Mouse (Mus musculus): Measurements from ENCODE around the gene Ttc9b.
"Not testable (repeated sequence)": the region's sequence is repeated elsewhere in the genome, so short reads cannot be mapped to it uniquely, and the experiment has no call there.

The Ttc9b gene

DNA sequence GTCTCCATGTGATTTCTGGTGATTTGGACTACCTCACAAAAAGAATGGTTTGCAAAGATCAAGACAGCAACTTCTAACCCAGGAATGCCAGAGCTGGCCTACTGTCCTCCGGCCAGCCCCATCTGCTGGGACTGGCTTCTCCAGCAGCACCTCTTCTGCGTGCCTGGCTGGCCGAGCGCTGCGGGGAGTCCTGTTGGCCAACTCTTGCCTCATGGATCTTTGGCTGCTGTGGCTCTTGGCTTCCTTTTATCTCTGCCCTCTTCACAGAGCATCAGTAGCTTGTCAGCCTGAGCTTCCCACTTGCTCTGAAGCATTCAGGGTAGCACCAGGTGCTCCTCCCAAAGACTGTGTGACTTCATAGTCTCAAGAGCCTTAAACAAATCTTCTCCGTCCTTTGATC is 25.5 kb upstream of the Ttc9b start:
- Histone ChIP-seq H3K4me1 (replicated peaks; ENCODE audit: low read depth, low read length) (peaks cover 69% of the 10 kb centered on the region), H3K36me3 (ENCODE audit: insufficient read depth, low read length) (peaks cover 91% of the 10 kb centered on the region), H3K27me3 (ENCODE audit: insufficient read depth, low read length) (no peaks in the 10 kb centered on the region), H3K9me3 (ENCODE audit: low read length) (no peaks in the 10 kb centered on the region), H3K4me3 (replicated peaks; ENCODE audit: low read length) (no peak overlapping the region)
- no peak for TF ChIP-seq NANOG (IDR thresholded peaks at IDR 0.05; ENCODE audit: borderline replicate concordance, low read length)
- no peak for TF ChIP-seq POU5F1 (IDR thresholded peaks at IDR 0.05; ENCODE audit: borderline replicate concordance, low read length)
- TF ChIP-seq CTCF (conservative IDR thresholded peaks at IDR 0.05; ENCODE audit: low read length): no peak

DNA sequence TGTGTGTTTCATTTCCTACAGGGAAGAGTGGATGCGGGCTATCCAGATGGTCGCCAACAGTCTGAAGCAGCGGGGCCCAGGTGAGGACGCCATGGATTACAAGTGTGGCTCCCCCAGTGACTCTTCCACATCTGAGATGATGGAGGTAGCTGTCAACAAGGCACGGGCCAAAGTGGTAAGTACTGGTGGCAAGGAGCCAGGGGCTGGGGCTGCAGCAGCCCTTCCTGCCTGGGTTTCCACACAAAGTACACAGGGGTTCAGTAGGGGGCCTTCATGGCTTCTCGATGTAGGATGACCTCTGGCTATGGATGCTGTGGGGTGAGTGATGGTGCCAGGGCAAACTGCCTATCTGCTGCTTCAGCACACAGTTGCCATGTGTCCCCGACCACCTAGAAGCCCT is 24.9 kb upstream of the Ttc9b start:
- not testable (repeated sequence) for H3K4me3 ChIP-seq (replicated peaks; ENCODE audit: low read length); H3K27me3 ChIP-seq (ENCODE audit: insufficient read depth, low read length); H3K9me3 ChIP-seq (ENCODE audit: low read length)
- H3K36me3 ChIP-seq (ENCODE audit: insufficient read depth, low read length): peaks cover 90% of the 10 kb centered on the region
- H3K4me1 ChIP-seq (replicated peaks; ENCODE audit: low read depth, low read length): peaks cover 68% of the 10 kb centered on the region

DNA sequence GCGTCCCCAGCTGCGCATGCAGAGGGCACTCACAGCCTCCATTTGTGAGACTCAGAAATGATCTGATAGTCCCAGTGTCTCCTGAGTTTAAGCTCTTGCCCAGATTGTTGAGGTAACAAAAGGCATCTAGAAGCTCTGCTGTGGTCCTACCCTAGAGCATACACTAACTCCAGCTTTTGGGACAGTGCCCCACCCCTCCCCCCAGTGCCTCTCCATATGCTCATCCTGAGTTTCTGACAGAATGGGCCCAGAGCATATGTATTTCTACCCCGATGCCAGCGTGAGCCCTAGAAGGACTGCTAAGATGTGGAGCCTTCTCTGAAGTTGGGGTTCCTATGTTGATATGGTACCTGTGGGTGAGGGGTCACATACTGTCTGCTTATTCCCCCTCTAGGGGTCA is 22.3 kb upstream of the Ttc9b start:
- Histone ChIP-seq H3K9me3 (ENCODE audit: low read length) (no peaks in the 10 kb centered on the region), H3K4me3 (replicated peaks; ENCODE audit: low read length) (no peak overlapping the region), H3K27me3 (ENCODE audit: insufficient read depth, low read length) (no peaks in the 10 kb centered on the region), H3K36me3 (ENCODE audit: insufficient read depth, low read length) (peaks cover 89% of the 10 kb centered on the region), H3K4me1 (replicated peaks; ENCODE audit: low read depth, low read length) (peaks cover 58% of the 10 kb centered on the region)
- TF ChIP-seq NANOG (IDR thresholded peaks at IDR 0.05; ENCODE audit: borderline replicate concordance, low read length): no peak
- no peak for TF ChIP-seq POU5F1 (IDR thresholded peaks at IDR 0.05; ENCODE audit: borderline replicate concordance, low read length)
- no peak for TF ChIP-seq CTCF (conservative IDR thresholded peaks at IDR 0.05; ENCODE audit: low read length)

DNA sequence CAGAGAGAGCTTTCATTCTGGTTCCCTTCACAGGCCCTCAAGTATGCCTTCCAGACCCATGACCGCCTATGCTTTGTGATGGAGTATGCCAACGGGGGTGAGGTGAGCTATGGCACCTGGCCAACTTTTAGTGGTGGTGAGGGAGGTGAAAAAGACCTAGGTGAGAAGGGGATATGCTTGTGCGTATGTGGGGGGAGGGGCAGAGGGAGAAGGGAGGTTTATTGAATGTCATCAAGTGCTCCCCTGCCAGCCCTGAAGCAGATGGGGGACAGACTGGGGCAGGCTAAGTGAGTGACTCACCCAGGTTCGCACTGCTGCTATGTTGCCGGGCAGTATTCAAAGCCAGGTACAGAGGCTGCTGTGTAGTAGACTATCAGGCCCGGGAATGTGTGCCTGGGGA is 20.5 kb upstream of the Ttc9b start:
- TF ChIP-seq POU5F1 (IDR thresholded peaks at IDR 0.05; ENCODE audit: borderline replicate concordance, low read length): no peak
- TF ChIP-seq CTCF (conservative IDR thresholded peaks at IDR 0.05; ENCODE audit: low read length): no peak
- TF ChIP-seq NANOG (IDR thresholded peaks at IDR 0.05; ENCODE audit: borderline replicate concordance, low read length): no peak
- Histone ChIP-seq H3K4me1 (replicated peaks; ENCODE audit: low read depth, low read length) (peaks cover 53% of the 10 kb centered on the region), H3K36me3 (ENCODE audit: insufficient read depth, low read length) (peaks cover 89% of the 10 kb centered on the region), H3K9me3 (ENCODE audit: low read length) (no peaks in the 10 kb centered on the region), H3K27me3 (ENCODE audit: insufficient read depth, low read length) (no peaks in the 10 kb centered on the region), H3K4me3 (replicated peaks; ENCODE audit: low read length) (no peak overlapping the region)

DNA sequence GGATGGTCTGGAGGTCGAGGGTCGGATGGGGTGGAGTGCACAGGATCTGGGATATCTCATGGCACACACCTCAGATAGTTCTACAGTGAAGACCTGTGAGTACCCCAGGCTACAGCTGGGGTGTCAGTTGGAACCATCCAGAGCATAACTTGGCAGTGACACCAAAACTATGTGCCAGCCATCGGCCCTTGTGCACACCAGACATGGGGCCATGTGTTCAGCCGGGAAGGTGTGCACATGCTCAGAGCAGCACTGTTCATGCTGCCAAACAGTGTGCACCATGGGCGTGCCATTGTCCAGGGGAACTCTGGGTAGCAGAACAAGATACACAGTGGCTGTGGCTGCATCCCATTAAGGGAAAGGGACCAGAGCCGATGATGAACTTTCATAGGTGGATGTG is 19.0 kb upstream of the Ttc9b start:
- H3K4me3 ChIP-seq (replicated peaks; ENCODE audit: low read length): no peak overlapping the region
- H3K9me3 ChIP-seq (ENCODE audit: low read length): no peaks in the 10 kb centered on the region
- H3K36me3 ChIP-seq (ENCODE audit: insufficient read depth, low read length): peaks cover 79% of the 10 kb centered on the region
- no peaks in the 10 kb centered on the region for H3K27me3 ChIP-seq (ENCODE audit: insufficient read depth, low read length)
- TF ChIP-seq NANOG (IDR thresholded peaks at IDR 0.05; ENCODE audit: borderline replicate concordance, low read length) (no peak), CTCF (conservative IDR thresholded peaks at IDR 0.05; ENCODE audit: low read length) (no peak), POU5F1 (IDR thresholded peaks at IDR 0.05; ENCODE audit: borderline replicate concordance, low read length) (no peak)
- peaks cover 45% of the 10 kb centered on the region for H3K4me1 ChIP-seq (replicated peaks; ENCODE audit: low read depth, low read length)

DNA sequence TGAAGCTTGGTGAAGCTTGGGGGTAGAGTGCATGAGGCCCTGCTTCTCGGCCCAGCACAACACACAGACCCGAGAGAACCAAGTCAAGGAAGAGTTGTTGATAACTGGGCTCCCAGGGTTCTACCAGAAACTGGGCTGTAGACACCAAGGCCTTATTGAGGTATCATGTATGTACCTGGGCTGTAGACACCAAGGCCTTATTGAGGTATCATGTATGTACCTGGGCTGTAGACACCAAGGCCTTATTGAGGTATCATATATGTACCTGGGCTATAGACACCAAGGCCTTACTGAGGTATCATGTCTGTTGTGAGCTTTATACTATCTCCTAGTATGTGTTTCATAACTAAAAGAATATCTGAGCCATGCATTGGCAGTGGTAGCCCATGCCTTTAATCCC is 18.6 kb upstream of the Ttc9b start:
- H3K4me1 ChIP-seq (replicated peaks; ENCODE audit: low read depth, low read length): peaks cover 49% of the 10 kb centered on the region
- H3K27me3 ChIP-seq (ENCODE audit: insufficient read depth, low read length); H3K9me3 ChIP-seq (ENCODE audit: low read length); H3K4me3 ChIP-seq (replicated peaks; ENCODE audit: low read length): not testable (repeated sequence)
- H3K36me3 ChIP-seq (ENCODE audit: insufficient read depth, low read length): peaks cover 78% of the 10 kb centered on the region

DNA sequence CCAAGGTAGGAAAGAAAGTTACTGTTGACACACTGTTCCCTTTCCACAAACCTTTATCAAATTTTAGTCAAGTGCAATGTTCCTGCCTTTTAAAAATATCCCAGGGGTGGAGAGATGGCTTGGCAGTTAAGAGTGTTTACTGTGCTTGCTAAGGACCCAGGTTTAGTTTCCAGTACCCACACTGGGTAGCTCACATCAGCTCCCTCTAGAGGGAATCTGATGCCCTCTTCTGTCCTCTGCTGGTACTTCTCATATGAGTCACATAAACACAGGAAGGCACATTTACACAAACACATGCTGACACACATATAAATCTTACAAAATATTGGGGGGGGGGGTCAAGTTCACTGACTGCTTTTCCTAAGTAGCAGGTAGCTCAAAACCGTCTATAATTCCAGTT is 9.2 kb upstream of the Ttc9b start:
- no peaks in the 10 kb centered on the region for H3K27me3 ChIP-seq (ENCODE audit: insufficient read depth, low read length)
- TF ChIP-seq CTCF (conservative IDR thresholded peaks at IDR 0.05; ENCODE audit: low read length): peak; percentile 39
- TF ChIP-seq POU5F1 (IDR thresholded peaks at IDR 0.05; ENCODE audit: borderline replicate concordance, low read length): no peak
- TF ChIP-seq NANOG (IDR thresholded peaks at IDR 0.05; ENCODE audit: borderline replicate concordance, low read length): no peak
- H3K9me3 ChIP-seq (ENCODE audit: low read length): no peaks in the 10 kb centered on the region
- H3K36me3 ChIP-seq (ENCODE audit: insufficient read depth, low read length): 0 out of 2 replicates have a peak, but pooled peaks cover 4% of the 10 kb centered on the region
- H3K4me3 ChIP-seq (replicated peaks; ENCODE audit: low read length): no peak overlapping the region
- H3K4me1 ChIP-seq (replicated peaks; ENCODE audit: low read depth, low read length): peaks cover 36% of the 10 kb centered on the region

DNA sequence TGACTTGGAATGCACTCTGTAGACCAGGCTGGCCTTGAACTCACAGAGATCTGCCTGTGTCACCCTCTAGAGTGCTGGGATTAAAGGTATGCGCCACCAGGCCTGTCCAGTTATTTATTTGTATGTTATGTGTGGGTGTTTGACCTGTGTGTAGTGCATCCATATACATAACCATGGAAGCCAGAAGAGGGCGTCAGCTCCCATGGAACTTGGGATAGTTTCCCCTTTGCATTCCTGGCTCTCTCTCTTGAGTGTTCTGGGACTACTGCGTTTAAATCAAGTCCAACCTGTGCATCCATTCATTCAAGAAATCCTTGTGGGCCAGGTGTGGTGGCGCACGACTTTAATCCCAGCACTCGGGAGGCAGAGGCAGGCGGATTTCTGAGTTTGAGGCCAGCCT is 7.2 kb upstream of the Ttc9b start:
- TF ChIP-seq CTCF (conservative IDR thresholded peaks at IDR 0.05; ENCODE audit: low read length) (no peak), NANOG (IDR thresholded peaks at IDR 0.05; ENCODE audit: borderline replicate concordance, low read length) (no peak), POU5F1 (IDR thresholded peaks at IDR 0.05; ENCODE audit: borderline replicate concordance, low read length) (no peak)
- Histone ChIP-seq H3K4me1 (replicated peaks; ENCODE audit: low read depth, low read length) (peaks cover 40% of the 10 kb centered on the region), H3K36me3 (ENCODE audit: insufficient read depth, low read length) (no peaks in the 10 kb centered on the region), H3K9me3 (ENCODE audit: low read length) (no peaks in the 10 kb centered on the region), H3K4me3 (replicated peaks; ENCODE audit: low read length) (no peak overlapping the region), H3K27me3 (ENCODE audit: insufficient read depth, low read length) (no peaks in the 10 kb centered on the region)

DNA sequence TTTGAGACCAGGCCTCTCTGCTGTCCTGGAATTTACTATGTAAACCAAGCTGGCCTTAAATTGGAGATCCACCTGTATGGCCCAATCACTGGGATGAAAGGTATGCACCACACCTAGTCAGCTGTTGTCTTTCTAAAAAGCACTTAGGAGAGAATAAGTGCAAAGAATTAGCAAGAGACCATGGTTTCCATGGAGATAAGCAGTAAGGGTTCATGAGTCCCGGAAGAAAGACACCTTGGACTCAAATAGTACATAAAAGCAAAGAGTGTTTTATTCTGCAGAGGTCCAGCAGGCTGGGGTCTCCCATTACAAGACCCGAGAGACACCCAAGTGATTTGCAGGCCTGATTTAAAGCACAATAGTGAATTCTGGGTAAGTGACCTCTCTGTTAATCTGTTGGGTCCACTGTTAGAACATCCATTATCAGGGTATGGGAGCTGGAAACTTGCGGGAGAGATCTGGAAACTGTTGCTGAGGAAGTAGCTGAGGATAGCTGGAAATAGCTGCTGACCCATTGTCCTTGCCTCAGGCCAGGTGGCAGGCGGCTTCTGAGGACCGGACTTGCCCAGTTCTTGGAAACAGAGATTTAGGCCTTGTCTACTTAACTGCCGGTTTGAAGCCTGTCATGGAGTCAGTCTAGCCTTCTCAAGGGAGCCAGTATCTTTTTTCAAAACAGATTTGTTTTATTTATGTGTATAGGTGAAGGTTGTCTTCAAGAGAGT is 6.3 kb upstream of the Ttc9b start:
- H3K4me3 ChIP-seq (replicated peaks; ENCODE audit: low read length): peak overlapping the region; percentile 32; the same call in 1 of the 2 replicates
- peaks cover 42% of the 10 kb centered on the region for H3K4me1 ChIP-seq (replicated peaks; ENCODE audit: low read depth, low read length)
- H3K27me3 ChIP-seq (ENCODE audit: insufficient read depth, low read length): 0 out of 2 replicates have a peak, but pooled peaks cover under 1% of the 10 kb centered on the region
- TF ChIP-seq NANOG (IDR thresholded peaks at IDR 0.05; ENCODE audit: borderline replicate concordance, low read length) (no peak), POU5F1 (IDR thresholded peaks at IDR 0.05; ENCODE audit: borderline replicate concordance, low read length) (no peak), CTCF (conservative IDR thresholded peaks at IDR 0.05; ENCODE audit: low read length) (no peak)
- H3K9me3 ChIP-seq (ENCODE audit: low read length): no peaks in the 10 kb centered on the region
- H3K36me3 ChIP-seq (ENCODE audit: insufficient read depth, low read length): no peaks in the 10 kb centered on the region

Data from E14TG2a.4 (cell line).